Mouse (Mus musculus) CD4-positive naive resting alpha-beta T cell, adult 76 days (primary cell): ENCODE measurements around the gene Hsh2d. TPM values are rescaled to one million over a fixed set of nuclear protein-coding genes. Genes with fewer than 3 reads are reported as not detected.

Source experiments
- total RNA-seq: library from RNA; stranded (reverse); gene quantifications from one replicate; pipeline ENCODE4 v1.2.4, GENCODE M21; 2023

The Hsh2d gene
- 13.5 TPM for total RNA-seq

GRCm38 (mm10) chr8:72189417-72190214 is at the start of gene Hsh2d:
Hsh2d (plus strand) TSS chr8:72189638.

GRCm38 (mm10) chr8:72160707-72161697 is 28.4 kb upstream of the Hsh2d start, which contains the start of gene Rab8a:
Rab8a (plus strand) TSS chr8:72161200.

GRCm38 (mm10) chr8:72212751-72213150 is 23.3 kb downstream of the Hsh2d start, which contains the start of gene Cib3:
Cib3 (minus strand) TSS chr8:72212837.

GRCm38 (mm10) chr8:72213536-72213935 is 24.1 kb downstream of the Hsh2d start, which contains the start of gene Gm11034:
Gm11034 (minus strand) TSS chr8:72213636.

GRCm38 (mm10) chr8:72219541-72220363 is 30.3 kb downstream of the Hsh2d start, which contains the start of gene Fam32a:
Fam32a (plus strand) TSS chr8:72219730.

GRCm38 (mm10) chr8:72239499-72240402 is 50.3 kb downstream of the Hsh2d start, which contains the start of gene Ap1m1:
Ap1m1 (plus strand) TSS chr8:72240018.

Other genes starting within 250 kb of the Hsh2d start
- gene Zfp961, start 238.6 kb upstream of the Hsh2d start, total RNA-seq: 8.1 TPM
- gene Cyp4f18, start 180.0 kb upstream of the Hsh2d start, total RNA-seq: 12.9 TPM
- gene Olfr372, start 148.4 kb upstream of the Hsh2d start, total RNA-seq: not detected
- gene Olfr373, start 106.5 kb upstream of the Hsh2d start, total RNA-seq: 0.21 TPM
- 0.38 TPM for gene Olfr374, start 82.6 kb upstream of the Hsh2d start, total RNA-seq
- 151 TPM for gene Tpm4, start 54.7 kb upstream of the Hsh2d start, total RNA-seq
- gene Rab8a, start 28.4 kb upstream of the Hsh2d start, total RNA-seq: 122 TPM
- gene Cib3, start 23.2 kb downstream of the Hsh2d start, total RNA-seq: 1.2 TPM
- not detected for gene Gm11034, start 24.0 kb downstream of the Hsh2d start, total RNA-seq
- gene Fam32a, start 30.1 kb downstream of the Hsh2d start, total RNA-seq: 61.6 TPM
- 114 TPM for gene Ap1m1, start 50.4 kb downstream of the Hsh2d start, total RNA-seq
- 8.9 TPM for gene Gm10282, start 115.6 kb downstream of the Hsh2d start, total RNA-seq
- gene Klf2, start 129.4 kb downstream of the Hsh2d start, total RNA-seq: 1,951 TPM
- 100 TPM for gene Eps15l1, start 231.8 kb downstream of the Hsh2d start, total RNA-seq